Mouse (Mus musculus): ENCODE data around the gene Dscam.

DNA sequence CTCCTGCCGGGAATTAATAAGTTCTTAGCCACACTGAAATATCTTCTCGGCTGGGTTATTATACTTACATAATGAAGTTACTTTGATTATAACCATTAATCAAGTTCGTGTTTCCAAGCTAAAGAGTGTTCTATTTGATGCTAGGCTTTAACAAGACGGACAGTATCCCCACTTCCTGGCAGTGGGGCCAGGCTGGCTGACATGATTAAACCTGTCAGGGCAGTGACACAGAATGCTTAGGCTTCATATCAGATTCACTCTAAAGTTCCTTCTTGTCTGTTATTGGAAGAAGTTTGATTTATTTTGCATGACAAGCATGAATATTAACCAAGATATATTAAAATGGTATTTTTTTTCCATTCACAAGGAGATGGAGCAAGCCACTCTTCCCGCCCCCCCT is 446.0 kb downstream of the Dscam start:
- no peak for TF ChIP-seq MYOG (IDR thresholded peaks at IDR 0.05; ENCODE audit: control insufficient read depth in 1 of 3, insufficient read depth in 1 of 3, insufficient read length in 2 of 3, low read depth in 2 of 3)
- TF ChIP-seq TCF12 (IDR thresholded peaks at IDR 0.05; ENCODE audit: insufficient read depth, poor library complexity, severe bottlenecking) = no peak
- TF ChIP-seq POLR2AphosphoS2 (IDR thresholded peaks at IDR 0.05; ENCODE audit: insufficient read length, low read depth) = no peak
- no peak for TF ChIP-seq POLR2A (IDR thresholded peaks at IDR 0.05; ENCODE audit: insufficient read length, low read depth)
- TF ChIP-seq TCF3 (IDR thresholded peaks at IDR 0.05; ENCODE audit: insufficient read length, low read depth) = no peak
- no peak for TF ChIP-seq MAX (IDR thresholded peaks at IDR 0.05; ENCODE audit: low read depth)
- TF ChIP-seq USF1 (IDR thresholded peaks at IDR 0.05; ENCODE audit: low read depth) = no peak
- no peak for TF ChIP-seq CEBPB (IDR thresholded peaks at IDR 0.05; ENCODE audit: insufficient read depth, poor library complexity, severe bottlenecking)
- no peak for TF ChIP-seq E2F4 (IDR thresholded peaks at IDR 0.05; ENCODE audit: insufficient read depth)
- no peak for TF ChIP-seq REST (IDR thresholded peaks at IDR 0.05; ENCODE audit: insufficient read depth, insufficient read length)
- no peak for TF ChIP-seq SRF (IDR thresholded peaks at IDR 0.05; ENCODE audit: control insufficient read depth, insufficient read length, low read depth)
- TF ChIP-seq MYOD1 (IDR thresholded peaks at IDR 0.05; ENCODE audit: control insufficient read depth in 1 of 3, insufficient read length in 2 of 3, low read depth in 2 of 3) = no peak

Data from myocyte (in vitro differentiated cells).